Mouse (Mus musculus) frontal cortex, postnatal 14 days (tissue): ENCODE results near the gene St3gal3.

Experiments used
- DNase-seq, 2 experiments: peaks; one replicate each; pipeline ENCODE4 v3.0.0; 2022; ENCODE audit warnings: low spot score in 2 of 2

St3gal3 gene

GRCm38 (mm10) chr4:118089939-118090338, 44.8 kb downstream of the St3gal3 start:
- DNase-seq, result no peak

DNA sequence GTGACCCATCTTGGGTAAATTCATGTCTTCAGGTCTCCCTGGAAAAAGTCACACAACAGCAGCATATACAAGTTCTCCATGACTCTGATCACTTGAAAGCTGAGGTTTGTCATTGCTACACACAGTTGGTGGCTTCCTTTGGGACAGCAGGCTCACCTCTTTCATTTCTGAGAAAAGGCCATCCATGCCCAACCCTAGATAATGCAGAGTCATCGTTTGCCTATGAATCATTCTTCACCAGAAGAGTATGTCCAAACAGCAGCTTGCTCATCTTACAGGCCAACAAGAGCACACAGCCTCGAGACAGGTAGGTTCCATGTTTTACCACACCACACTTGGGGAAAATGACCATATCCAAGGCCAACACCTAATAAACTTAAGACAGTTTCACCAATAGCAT, 45.9 kb downstream of the St3gal3 start:
- DNase-seq, result no peak

DNA sequence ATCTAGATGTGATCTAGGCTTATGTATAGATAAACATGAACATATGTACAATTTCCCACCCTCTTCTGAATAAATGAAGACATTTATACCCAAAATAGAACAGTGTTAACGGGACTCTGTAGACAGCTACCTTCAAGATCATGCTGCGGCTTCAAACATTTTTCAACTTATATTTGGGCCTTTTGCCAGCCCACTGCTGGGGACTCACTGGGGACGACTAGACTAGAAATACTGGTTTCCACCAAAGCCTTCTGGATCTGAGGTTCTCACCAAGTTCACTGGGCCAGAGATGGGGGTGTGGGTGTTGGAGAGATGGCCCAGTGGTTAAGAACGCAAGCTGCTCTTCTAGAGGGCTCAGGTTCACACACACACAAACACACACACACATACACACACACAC, 49.7 kb downstream of the St3gal3 start:
- DNase-seq, result no peak

- DNase-seq, result peak; percentile 79 to 92
Measured at GRCm38 (mm10) chr4:118083217-118083951, 51.3 kb downstream of the St3gal3 start.

DNA sequence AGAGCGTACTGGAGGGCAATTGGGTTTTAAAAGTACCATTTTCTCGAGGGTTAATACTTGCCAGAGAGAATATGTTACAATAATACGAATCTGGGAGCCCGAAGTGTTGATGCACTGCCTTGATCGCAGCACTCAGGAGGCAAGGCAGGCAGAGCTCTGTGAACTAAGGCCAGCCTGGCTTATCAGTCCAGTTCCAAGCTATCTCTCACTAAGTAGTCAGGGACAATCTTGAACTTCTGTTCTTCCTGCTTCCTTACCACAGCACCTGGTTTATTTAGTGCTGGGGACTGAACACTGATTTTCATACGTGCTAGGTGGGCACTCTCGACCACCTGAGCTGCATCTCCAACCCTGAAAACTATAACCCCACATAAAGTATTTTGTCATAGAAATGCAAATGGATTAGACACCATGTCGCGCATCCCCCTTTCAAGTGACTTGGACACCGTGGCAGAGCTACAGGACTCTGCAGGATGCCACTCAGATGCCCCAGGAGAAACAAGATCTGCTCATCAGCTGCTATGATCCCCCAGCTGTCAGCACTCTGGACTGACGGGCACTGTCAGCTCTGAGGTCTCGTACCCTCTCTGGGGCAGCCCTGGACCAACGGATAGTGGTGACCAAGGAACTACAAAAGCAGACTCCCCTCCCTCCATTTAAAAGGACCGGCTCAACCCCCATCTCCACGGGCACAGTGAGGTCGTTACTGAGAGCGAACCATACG, 52.9 kb downstream of the St3gal3 start:
- DNase-seq, result no peak

DNA sequence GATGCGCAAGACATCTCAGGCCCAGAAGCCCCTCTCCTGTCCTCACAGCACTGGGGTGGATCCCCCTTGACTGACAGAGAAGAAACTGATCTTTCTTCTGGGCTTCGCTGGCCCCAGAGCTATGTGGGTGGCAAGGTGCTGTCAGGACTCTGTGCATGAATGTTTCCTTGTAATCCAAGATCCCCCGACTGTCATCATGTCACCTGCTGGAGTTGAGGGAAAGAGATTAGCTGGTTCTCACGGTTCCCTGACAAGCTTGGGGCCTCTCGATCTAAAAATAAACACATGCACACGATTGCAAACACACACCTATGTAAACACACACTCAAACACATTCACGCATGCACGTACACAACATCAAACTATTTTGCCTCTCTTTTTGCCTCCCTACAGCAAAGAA, 54.2 kb downstream of the St3gal3 start:
- no peak for DNase-seq

GRCm38 (mm10) chr4:118079195-118079594, 55.5 kb downstream of the St3gal3 start:
- DNase-seq, result no peak

DNA sequence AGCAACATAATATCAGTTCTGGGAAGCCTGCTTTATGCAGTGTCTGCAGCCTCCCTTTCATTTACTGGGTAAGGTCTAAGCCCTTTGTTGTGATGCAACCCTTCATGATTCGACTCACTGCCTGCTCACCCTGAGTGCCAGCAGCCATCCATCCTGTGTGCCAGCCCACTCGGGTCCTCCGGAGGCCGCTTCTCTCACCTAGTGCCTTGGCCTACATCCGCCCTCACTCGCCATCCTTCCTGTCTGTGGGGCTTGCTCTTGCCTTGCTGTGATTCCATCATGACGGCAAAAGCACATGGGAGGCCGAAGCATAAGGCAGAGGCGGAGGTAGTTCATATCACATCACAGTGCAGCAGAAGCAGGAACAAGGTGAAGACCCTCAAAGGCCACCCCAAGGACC, 56.1 kb downstream of the St3gal3 start:
- no peak for DNase-seq

DNA sequence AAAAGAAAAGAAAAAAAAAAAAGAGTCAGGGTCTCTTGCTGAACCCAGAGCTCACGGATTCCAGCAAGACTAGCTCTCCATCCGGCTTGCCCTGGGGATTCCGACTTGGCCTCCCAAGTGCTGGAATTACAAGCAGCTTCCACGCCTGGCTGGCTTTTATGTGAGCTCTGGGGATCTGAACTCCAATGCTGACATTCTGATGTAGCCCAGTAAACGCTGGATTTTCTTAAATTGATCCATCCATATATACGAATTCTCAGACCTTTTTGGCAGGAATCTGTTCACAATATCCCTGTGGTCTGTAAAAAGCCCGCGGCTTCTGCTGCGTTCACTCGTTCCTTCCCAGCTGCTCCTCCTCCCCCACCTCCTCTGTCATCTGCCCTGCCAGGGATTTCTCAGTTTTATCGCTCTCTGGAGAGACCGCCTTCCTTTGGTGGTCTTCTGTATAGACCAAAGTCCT, 57.4 kb downstream of the St3gal3 start:
- DNase-seq, result no peak

DNA sequence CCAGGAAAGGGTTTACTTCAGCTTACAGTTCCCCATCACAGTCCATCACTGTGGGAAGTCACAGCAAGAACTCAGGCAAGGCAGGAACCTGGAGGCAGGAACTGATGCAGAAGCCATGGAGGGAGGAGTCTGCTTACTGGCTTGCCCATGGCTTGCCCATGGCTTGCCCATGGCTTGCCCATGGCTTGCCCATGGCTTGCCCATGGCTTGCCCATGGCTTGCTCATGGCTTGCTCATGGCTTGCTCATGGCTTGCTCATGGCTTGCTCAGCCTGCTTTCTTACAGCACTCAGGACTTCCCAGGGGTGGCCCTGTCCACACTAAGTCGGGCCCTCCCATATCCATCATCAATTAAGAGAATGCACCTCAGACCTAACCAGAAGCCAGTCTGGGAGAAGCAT, 58.1 kb downstream of the St3gal3 start:
- DNase-seq, result no peak

- DNase-seq, result no peak
Measured at GRCm38 (mm10) chr4:118075343-118075742, 59.4 kb downstream of the St3gal3 start.

GRCm38 (mm10) chr4:118074236-118074635, 60.5 kb downstream of the St3gal3 start:
- DNase-seq, result no peak

DNA sequence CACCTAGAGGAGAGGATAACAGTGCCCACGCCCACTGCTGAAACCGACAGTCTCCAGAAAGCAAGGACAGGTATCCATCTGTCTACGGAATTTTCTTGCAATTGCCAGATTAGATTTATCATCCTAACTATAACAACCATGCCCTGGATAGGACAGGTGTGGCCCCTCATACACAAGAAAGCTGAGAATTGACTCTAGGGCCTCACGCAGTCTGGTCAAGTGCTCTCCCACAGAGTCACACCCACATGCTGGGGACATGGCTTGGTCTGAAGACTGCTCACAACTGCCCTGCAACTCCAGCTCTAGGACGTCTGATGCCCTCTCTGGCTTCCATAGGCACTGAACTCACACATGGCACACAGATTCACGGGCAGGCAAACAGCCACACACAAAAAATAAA, 61.6 kb downstream of the St3gal3 start:
- no peak for DNase-seq

GRCm38 (mm10) chr4:118071891-118072290, 62.8 kb downstream of the St3gal3 start:
- DNase-seq, result no peak

DNA sequence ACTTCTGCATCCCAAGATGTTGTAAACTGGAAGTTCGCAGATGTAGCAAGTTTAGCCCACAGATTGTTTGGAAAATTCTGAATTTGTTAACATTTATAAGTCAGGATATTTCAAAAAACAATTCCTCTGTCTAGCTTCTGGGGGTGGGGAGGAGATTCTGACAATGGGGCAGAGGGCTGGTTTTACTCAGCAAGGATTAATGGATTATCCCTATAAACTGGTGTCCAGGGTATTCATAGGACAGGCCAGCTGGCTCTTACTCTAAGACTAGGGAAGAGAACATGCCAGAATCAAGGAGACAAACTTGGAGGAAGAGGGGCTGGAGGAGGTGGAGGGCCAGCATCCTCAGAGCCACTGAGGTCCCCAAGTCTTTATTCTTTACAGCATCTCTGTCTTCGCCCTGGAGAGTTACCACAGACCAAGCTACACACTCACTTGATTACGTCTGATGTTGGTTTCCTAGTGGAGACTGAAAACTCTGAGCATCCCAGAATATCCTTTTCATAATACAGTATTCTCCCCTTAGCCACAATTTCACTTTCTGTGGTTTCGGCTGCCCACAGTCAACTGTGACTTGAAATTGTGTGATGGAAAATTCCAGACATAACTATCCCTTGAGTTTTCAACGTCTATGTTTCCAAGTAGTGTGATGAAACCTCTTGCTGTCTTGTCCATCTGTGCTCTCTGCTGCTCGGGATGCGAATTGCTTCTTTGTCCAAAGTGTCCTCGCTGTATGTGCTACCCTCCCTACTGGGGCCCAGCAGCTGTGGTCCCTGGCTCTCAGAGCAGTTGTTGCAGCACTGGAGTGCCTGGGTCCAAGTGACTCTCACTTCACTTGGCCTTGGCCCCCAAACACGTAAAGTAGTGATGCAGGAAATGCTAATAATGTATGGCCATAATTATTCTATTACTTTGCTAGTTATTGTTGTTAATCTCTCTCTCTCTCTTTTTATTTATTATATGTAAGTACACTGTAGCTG, 64.2 kb downstream of the St3gal3 start:
- DNase-seq, result no peak

DNA sequence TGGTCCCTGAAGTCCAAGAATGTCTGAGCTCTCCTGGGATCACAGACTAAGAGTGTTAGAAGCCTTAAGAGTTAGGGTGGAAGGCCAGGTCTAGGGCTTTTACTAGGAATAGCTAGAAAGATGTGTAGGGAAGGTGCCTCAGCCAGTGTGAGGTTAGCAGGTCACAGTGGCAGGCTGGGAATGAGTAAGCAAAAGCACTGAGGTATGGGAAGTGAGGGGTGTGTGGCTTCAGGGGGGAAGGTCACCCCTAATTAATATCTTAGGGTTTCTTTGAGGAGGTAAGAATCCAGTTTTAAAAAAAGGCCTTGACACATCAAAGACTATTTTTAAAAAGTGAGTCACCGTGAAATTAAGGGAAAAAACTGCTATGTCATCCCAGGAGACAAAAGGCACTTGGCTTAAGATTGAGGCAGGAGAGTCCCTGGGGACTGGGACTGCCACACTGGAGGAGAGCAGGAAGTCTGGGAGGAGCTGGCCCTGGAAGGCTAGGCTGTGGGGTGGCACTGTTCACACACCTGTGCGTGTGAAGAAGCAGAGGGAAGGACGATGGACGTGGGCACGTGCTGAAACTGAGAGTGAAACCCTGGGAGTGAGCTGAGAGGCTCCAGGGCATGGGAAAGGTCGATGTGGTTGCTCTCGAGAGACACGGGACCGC, 72.8 kb downstream of the St3gal3 start:
- no peak for DNase-seq

DNA sequence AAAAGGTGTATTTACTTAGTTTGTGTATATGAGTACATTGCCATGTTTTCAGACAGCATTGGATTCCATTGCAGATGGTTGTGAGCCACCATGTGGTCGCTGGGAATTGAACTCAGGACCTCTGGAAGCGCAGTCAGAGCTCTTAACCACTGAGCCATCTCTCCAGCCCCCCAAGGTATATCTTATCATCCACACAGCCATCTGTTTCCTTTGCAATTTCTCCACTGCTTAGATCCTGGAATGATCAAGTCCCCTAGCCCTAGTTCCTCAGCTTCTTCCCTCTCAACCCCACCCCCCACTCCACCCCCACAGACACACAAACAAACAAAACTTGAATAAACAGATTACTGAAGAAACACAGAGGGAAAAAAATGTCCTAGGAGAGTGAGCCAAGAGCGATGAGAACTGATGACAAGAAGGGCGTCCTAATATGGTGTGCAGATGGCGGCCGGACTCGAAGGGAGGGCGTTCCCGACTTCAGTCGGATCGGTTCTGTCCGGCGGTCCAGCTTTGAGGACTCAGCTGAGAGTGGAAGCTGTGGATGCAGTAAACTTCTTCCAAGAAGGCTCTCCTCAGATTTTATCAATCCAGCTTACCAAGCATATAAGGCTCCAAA, 73.7 kb downstream of the St3gal3 start:
- DNase-seq, result no peak

DNA sequence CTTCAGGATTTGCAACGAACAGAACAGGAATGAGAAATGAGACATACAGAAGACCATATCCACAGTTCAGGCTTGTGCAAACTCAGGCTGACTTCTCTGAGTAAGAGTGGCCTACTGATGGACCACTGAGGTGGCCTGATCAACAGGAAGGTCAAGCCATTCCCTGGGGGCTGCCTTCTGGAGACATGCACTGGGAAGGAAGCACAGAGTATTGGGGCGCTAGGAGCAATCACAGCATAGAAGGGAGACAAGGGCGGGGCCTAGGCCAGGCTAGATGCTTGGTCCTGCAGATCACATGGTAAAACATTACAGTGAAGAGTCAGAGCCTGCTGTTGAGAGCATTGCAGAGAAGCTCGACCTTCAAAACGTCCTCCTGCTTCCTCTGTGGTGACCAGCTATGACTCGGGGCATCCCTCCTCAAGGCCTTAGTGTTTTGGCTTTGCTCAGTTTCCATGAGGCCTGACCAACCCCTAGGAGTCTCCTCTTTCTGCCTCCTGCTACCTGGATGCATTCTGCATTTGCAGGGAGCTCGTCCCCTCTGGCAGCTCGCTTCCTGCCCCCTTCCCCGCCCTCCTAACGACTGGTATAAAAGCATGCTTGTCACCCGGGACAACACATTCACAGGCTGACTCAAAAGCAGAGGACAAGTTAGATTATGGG, 74.8 kb downstream of the St3gal3 start:
- no peak for DNase-seq

GRCm38 (mm10) chr4:118058116-118058677, 76.5 kb downstream of the St3gal3 start:
- no peak for DNase-seq

DNA sequence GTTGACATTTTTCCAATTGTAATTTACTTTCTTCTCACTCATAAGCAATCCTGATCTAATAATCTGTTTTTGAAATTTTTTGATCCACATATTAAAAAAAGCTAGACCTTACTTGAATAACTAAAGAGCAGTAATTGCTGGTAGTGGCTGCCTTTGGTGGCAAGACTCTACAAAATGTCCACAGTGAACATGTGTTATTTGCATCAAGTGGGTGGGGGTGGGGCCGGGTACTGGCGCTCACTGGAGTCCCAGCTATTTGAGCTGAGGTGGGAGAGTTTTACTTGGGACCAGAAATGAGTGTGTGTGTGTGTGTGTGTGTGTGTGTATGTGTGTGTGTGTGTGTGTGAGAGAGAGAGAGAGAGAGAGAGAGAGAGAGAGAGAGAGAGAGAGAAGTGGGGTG, 77.6 kb downstream of the St3gal3 start:
- DNase-seq, result no peak
